ENCODE assay signal across 7 mouse cellular contexts in genomic region chr1:75168093-75168471, GRCm38 (mm10). TPM values are rescaled to one million over a fixed set of nuclear protein-coding genes. Genes with fewer than 3 reads are reported as not detected.
A peak's percentile ranks its signal among the peaks of the same experiment; 100 is the strongest.
DNase-seq lines count a peak whose midpoint lies in the region; ATAC-seq and TF ChIP-seq lines count a peak whose summit lies in the region.

No protein-coding gene starts in this region.

- peaks cover 8% of the 10 kb centered on the region; the same call in 1 of the 2 replicates for H3K4me1 ChIP-seq in neural tube, embryonic 11.5 days (ENCODE audit: control insufficient read depth, insufficient read depth, low read length)
- H3K4me1 ChIP-seq in forebrain, embryonic 11.5 days (replicated peaks; ENCODE audit: control insufficient read depth, insufficient read depth, low read length) = no peaks in the 10 kb centered on the region; the same call in 1 of the 2 replicates
- peaks cover 10% of the 10 kb centered on the region for H3K4me1 ChIP-seq in limb, embryonic 14.5 days (ENCODE audit: control insufficient read depth, insufficient read depth, low read length)
- H3K4me1 ChIP-seq in stomach, embryonic 16.5 days (ENCODE audit: control insufficient read depth, insufficient read depth, low read length) = peaks cover 13% of the 10 kb centered on the region; the same call in 1 of the 2 replicates

- no peak overlapping the region for H3K27ac ChIP-seq in neural tube, embryonic 11.5 days (ENCODE audit: low read depth, low read length)
- H3K27ac ChIP-seq in forebrain, embryonic 11.5 days (ENCODE audit: low read depth, low read length) = no peak overlapping the region
- H3K27ac ChIP-seq in limb, embryonic 14.5 days (replicated peaks; ENCODE audit: low read depth, low read length) = peak overlapping the region; percentile 81; the same call in 1 of the 2 replicates
- H3K27ac ChIP-seq in stomach, embryonic 16.5 days (ENCODE audit: low read length) = peak overlapping the region; percentile 92

- peak overlapping the region; percentile 64 for H3K4me2 ChIP-seq in neural tube, embryonic 11.5 days (ENCODE audit: low read depth)
- peak overlapping the region; percentile 53 for H3K4me2 ChIP-seq in forebrain, embryonic 11.5 days (ENCODE audit: low read depth, low read length, severe bottlenecking)
- H3K4me2 ChIP-seq in limb, embryonic 14.5 days (replicated peaks; ENCODE audit: low read depth, low read length, severe bottlenecking) = peak overlapping the region; percentile 56
- peak overlapping the region; percentile 92 for H3K4me2 ChIP-seq in stomach, embryonic 16.5 days (ENCODE audit: low read depth, low read length)

- H3K9me3 ChIP-seq in neural tube, embryonic 11.5 days (ENCODE audit: control insufficient read depth, low read length) = no peaks in the 10 kb centered on the region
- H3K9me3 ChIP-seq in forebrain, embryonic 11.5 days (ENCODE audit: control insufficient read depth, low read length) = no peaks in the 10 kb centered on the region
- no peaks in the 10 kb centered on the region for H3K9me3 ChIP-seq in limb, embryonic 14.5 days (ENCODE audit: control insufficient read depth, low read length)
- H3K9me3 ChIP-seq in stomach, embryonic 16.5 days (replicated peaks; ENCODE audit: control insufficient read depth, low read length) = no peaks in the 10 kb centered on the region

- H3K4me3 ChIP-seq in neural tube, embryonic 11.5 days (ENCODE audit: low read depth, low read length) = peak overlapping the region; percentile 55
- H3K4me3 ChIP-seq in forebrain, embryonic 11.5 days (ENCODE audit: low read depth, low read length) = peak overlapping the region; percentile 71
- peak overlapping the region; percentile 72 for H3K4me3 ChIP-seq in limb, embryonic 14.5 days (replicated peaks; ENCODE audit: low read length)
- peak overlapping the region; percentile 89 for H3K4me3 ChIP-seq in stomach, embryonic 16.5 days (replicated peaks; ENCODE audit: low read length)

- DNase-seq in neural tube, embryonic 11.5 days (ENCODE audit: low spot score) = no peak
- no peak for DNase-seq in neural tube, embryonic 10.5 days (ENCODE audit: extremely low spot score, low spot score)
- no peak for DNase-seq in forebrain, embryonic 11.5 days (ENCODE audit: low spot score)
- no peak for DNase-seq in limb, embryonic 14.5 days (ENCODE audit: low spot score)
- no peak for DNase-seq in frontal cortex, adult 2 months (ENCODE audit: extremely low spot score in 1 of 2, low spot score in 1 of 2)
- DNase-seq in yolk sac, embryonic 10.5 days (ENCODE audit: low spot score) = no peak

- ATAC-seq in neural tube, embryonic 11.5 days (ENCODE audit: insufficient read depth, low FRiP score, low TSS enrichment) = peak; percentile 21
- peak; percentile 18; the same call in 1 of the 2 replicates for ATAC-seq in forebrain, embryonic 11.5 days (replicated peaks; ENCODE audit: low FRiP score)
- ATAC-seq in limb, embryonic 14.5 days (ENCODE audit: low FRiP score, low read depth) = no peak; the same call in 1 of the 2 replicates
- ATAC-seq in stomach, embryonic 16.5 days (ENCODE audit: insufficient read depth, low FRiP score) = peak; percentile 6; the same call in 1 of the 2 replicates

- peaks cover 11% of the 10 kb centered on the region for H3K36me3 ChIP-seq in neural tube, embryonic 11.5 days (ENCODE audit: control insufficient read depth, insufficient read depth, low read length)
- H3K36me3 ChIP-seq in forebrain, embryonic 11.5 days (ENCODE audit: control insufficient read depth, insufficient read depth, low read length) = no peaks in the 10 kb centered on the region
- H3K36me3 ChIP-seq in limb, embryonic 14.5 days (ENCODE audit: control insufficient read depth, insufficient read depth, low read length) = peaks cover 28% of the 10 kb centered on the region
- H3K36me3 ChIP-seq in stomach, embryonic 16.5 days (ENCODE audit: control insufficient read depth, insufficient read depth, low read length) = 0 out of 2 replicates have a peak, but pooled peaks cover 8% of the 10 kb centered on the region

- no peak for TF ChIP-seq POLR2A in limb, embryonic 14.5 days (IDR thresholded peaks at IDR 0.05; ENCODE audit: borderline replicate concordance, extremely low read depth, insufficient read depth, insufficient read length)

- H3K9ac ChIP-seq in neural tube, embryonic 11.5 days (ENCODE audit: low read length) = peak overlapping the region; percentile 20; the same call in 1 of the 2 replicates
- H3K9ac ChIP-seq in forebrain, embryonic 11.5 days (ENCODE audit: low read length) = peak overlapping the region; percentile 67
- peak overlapping the region; percentile 56 for H3K9ac ChIP-seq in limb, embryonic 14.5 days (ENCODE audit: low read depth, low read length, severe bottlenecking)
- peak overlapping the region; percentile 87 for H3K9ac ChIP-seq in stomach, embryonic 16.5 days (ENCODE audit: low read length)

- no peaks in the 10 kb centered on the region for H3K27me3 ChIP-seq in neural tube, embryonic 11.5 days (ENCODE audit: control insufficient read depth, insufficient read depth, low read length)
- H3K27me3 ChIP-seq in forebrain, embryonic 11.5 days (ENCODE audit: control insufficient read depth, insufficient read depth, low read length) = no peaks in the 10 kb centered on the region
- no peaks in the 10 kb centered on the region for H3K27me3 ChIP-seq in limb, embryonic 14.5 days (ENCODE audit: control insufficient read depth, insufficient read depth, low read length)
- H3K27me3 ChIP-seq in stomach, embryonic 16.5 days (ENCODE audit: control insufficient read depth, insufficient read depth, low read length) = no peaks in the 10 kb centered on the region

- 11% methylated on average over 7 of the region's 7 CpGs for WGBS in neural tube, embryonic 11.5 days
- WGBS in forebrain, embryonic 11.5 days = 8% methylated on average over 7 of the region's 7 CpGs
- 8% methylated on average over 7 of the region's 7 CpGs for WGBS in limb, embryonic 14.5 days
- 6% methylated on average over 7 of the region's 7 CpGs for WGBS in stomach, embryonic 16.5 days

RNA-seq across cellular contexts. Expression of gene Zfand2b, which starts 0.4 kb away (rescaled TPM):
- 31.7 and 38.3 TPM in 2 replicates for polyA plus RNA-seq in neural tube, embryonic 11.5 days (2014; fragmentation: Nextera tagmentation; extraction: Ambion mirVana)
- 27.9 and 31.7 TPM in 2 replicates for polyA plus RNA-seq in forebrain, embryonic 11.5 days (2014; fragmentation: Nextera tagmentation; extraction: Ambion mirVana)
- polyA plus RNA-seq in limb, embryonic 14.5 days (2012; rRNA removed) = 53.2 and 58.5 TPM in 2 replicates
- polyA plus RNA-seq in limb, embryonic 14.5 days (2014; fragmentation: Nextera tagmentation; extraction: Ambion mirVana) = 40.2 TPM in 2 replicates
- 43.3 and 45.3 TPM in 2 replicates for polyA plus RNA-seq in stomach, embryonic 16.5 days (2015; fragmentation: Nextera tagmentation; extraction: Ambion mirVana)
- 55.1 and 56.5 TPM in 2 replicates for polyA plus RNA-seq in frontal cortex, adult 2 months (2012; rRNA removed)

RNA-seq across cellular contexts. Expression of gene Abcb6, which starts 12.1 kb away (rescaled TPM):
- 30.4 and 30.6 TPM in 2 replicates for polyA plus RNA-seq in neural tube, embryonic 11.5 days (2014; fragmentation: Nextera tagmentation; extraction: Ambion mirVana)
- 27.4 and 30.2 TPM in 2 replicates for polyA plus RNA-seq in forebrain, embryonic 11.5 days (2014; fragmentation: Nextera tagmentation; extraction: Ambion mirVana)
- polyA plus RNA-seq in limb, embryonic 14.5 days (2012; rRNA removed) = 27.3 and 34.2 TPM in 2 replicates
- 29.7 and 34.1 TPM in 2 replicates for polyA plus RNA-seq in limb, embryonic 14.5 days (2014; fragmentation: Nextera tagmentation; extraction: Ambion mirVana)
- 23.2 and 27.7 TPM in 2 replicates for polyA plus RNA-seq in stomach, embryonic 16.5 days (2015; fragmentation: Nextera tagmentation; extraction: Ambion mirVana)
- polyA plus RNA-seq in frontal cortex, adult 2 months (2012; rRNA removed) = 24.7 and 29.2 TPM in 2 replicates

RNA-seq across cellular contexts. Expression of gene Ankzf1, which starts 23.9 kb away (rescaled TPM):
- polyA plus RNA-seq in neural tube, embryonic 11.5 days (2014; fragmentation: Nextera tagmentation; extraction: Ambion mirVana) = 14.9 and 18.2 TPM in 2 replicates
- 18.9 and 19.0 TPM in 2 replicates for polyA plus RNA-seq in forebrain, embryonic 11.5 days (2014; fragmentation: Nextera tagmentation; extraction: Ambion mirVana)
- polyA plus RNA-seq in limb, embryonic 14.5 days (2012; rRNA removed) = 34.1 and 34.7 TPM in 2 replicates
- polyA plus RNA-seq in limb, embryonic 14.5 days (2014; fragmentation: Nextera tagmentation; extraction: Ambion mirVana) = 19.2 and 23.2 TPM in 2 replicates
- polyA plus RNA-seq in stomach, embryonic 16.5 days (2015; fragmentation: Nextera tagmentation; extraction: Ambion mirVana) = 26.3 and 26.5 TPM in 2 replicates
- polyA plus RNA-seq in frontal cortex, adult 2 months (2012; rRNA removed) = 41.4 and 49.9 TPM in 2 replicates

RNA-seq across cellular contexts. Expression of gene Atg9a, which starts 23.9 kb away (rescaled TPM):
- 21.8 and 27.0 TPM in 2 replicates for polyA plus RNA-seq in neural tube, embryonic 11.5 days (2014; fragmentation: Nextera tagmentation; extraction: Ambion mirVana)
- polyA plus RNA-seq in forebrain, embryonic 11.5 days (2014; fragmentation: Nextera tagmentation; extraction: Ambion mirVana) = 19.6 and 23.5 TPM in 2 replicates
- polyA plus RNA-seq in limb, embryonic 14.5 days (2012; rRNA removed) = 46.1 and 62.3 TPM in 2 replicates
- polyA plus RNA-seq in limb, embryonic 14.5 days (2014; fragmentation: Nextera tagmentation; extraction: Ambion mirVana) = 31.5 and 33.9 TPM in 2 replicates
- 28.4 TPM in 2 replicates for polyA plus RNA-seq in stomach, embryonic 16.5 days (2015; fragmentation: Nextera tagmentation; extraction: Ambion mirVana)
- 101 and 107 TPM in 2 replicates for polyA plus RNA-seq in frontal cortex, adult 2 months (2012; rRNA removed)

RNA-seq across cellular contexts. Expression of gene Retreg2, which starts 25.5 kb away (rescaled TPM):
- polyA plus RNA-seq in neural tube, embryonic 11.5 days (2014; fragmentation: Nextera tagmentation; extraction: Ambion mirVana) = 57.1 and 70.0 TPM in 2 replicates
- 58.9 and 65.6 TPM in 2 replicates for polyA plus RNA-seq in forebrain, embryonic 11.5 days (2014; fragmentation: Nextera tagmentation; extraction: Ambion mirVana)
- 74.8 and 101 TPM in 2 replicates for polyA plus RNA-seq in limb, embryonic 14.5 days (2012; rRNA removed)
- polyA plus RNA-seq in limb, embryonic 14.5 days (2014; fragmentation: Nextera tagmentation; extraction: Ambion mirVana) = 46.4 and 48.1 TPM in 2 replicates
- 35.4 and 36.5 TPM in 2 replicates for polyA plus RNA-seq in stomach, embryonic 16.5 days (2015; fragmentation: Nextera tagmentation; extraction: Ambion mirVana)
- polyA plus RNA-seq in frontal cortex, adult 2 months (2012; rRNA removed) = 189 and 211 TPM in 2 replicates

Comparison
In these comparisons a context has a peak if more than half of its experiments do, and no peak if none do; other contexts are left out.
1. H3K27ac ChIP-seq: peak in limb, embryonic 14.5 days (single experiment) and stomach, embryonic 16.5 days (single experiment); none in neural tube, embryonic 11.5 days (single experiment) and forebrain, embryonic 11.5 days (single experiment).
2. H3K9ac ChIP-seq: peak in every context shown above with its lines; median percentile 87 in stomach, embryonic 16.5 days; 67 in forebrain, embryonic 11.5 days; 56 in limb, embryonic 14.5 days; 20 in neural tube, embryonic 11.5 days.
3. Peak in every context shown above with its lines, with median percentiles within 50 percentile points of each other: H3K4me2 ChIP-seq and H3K4me3 ChIP-seq.